Mouse (Mus musculus) embryonic fibroblast, embryonic 13.5 days (primary cell): Measurements from ENCODE around the gene Tmcc1.

ENCODE experiments used
- CTCF ChIP-seq: IDR thresholded peaks from 2 replicates; pipeline ENCODE4 v1.5.1; 2011; ENCODE audit warnings: mild to moderate bottlenecking, control low read depth, low read length, moderate library complexity, borderline replicate concordance; ENCODE audit not compliant: insufficient read depth
- POLR2A ChIP-seq: IDR thresholded peaks from 2 replicates; pipeline ENCODE4 v1.6.1; 2011; ENCODE audit warnings: low read depth, mild to moderate bottlenecking, control low read depth, low read length, moderate library complexity

DNA sequence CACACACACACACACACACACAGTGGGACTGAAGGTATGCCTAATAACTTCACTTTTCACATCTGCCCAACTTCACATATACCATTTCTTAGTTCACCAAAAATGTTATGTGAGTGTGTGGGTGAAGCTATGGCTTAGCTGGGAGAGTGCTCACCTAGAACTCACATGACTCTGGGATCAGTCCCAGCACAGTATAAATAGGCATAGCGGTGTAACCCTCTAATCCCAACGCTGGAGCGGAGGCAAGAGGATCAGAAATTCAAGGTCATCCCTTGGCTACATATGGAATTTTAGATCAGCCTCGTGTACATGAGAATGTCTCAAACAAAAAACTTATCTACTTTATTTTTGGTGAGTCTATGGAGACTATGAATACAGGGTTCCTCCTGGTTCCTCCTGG lies 119.7 kb downstream of the Tmcc1 start:
- TF ChIP-seq POLR2A (no peak), CTCF (no peak)
